8 mouse cellular contexts compared by ENCODE assay signal in genomic region chr2:67565480-67566331, GRCm38 (mm10). TPM values are rescaled to one million over a fixed set of nuclear protein-coding genes. Genes with fewer than 3 reads are reported as not detected.
DNase-seq lines count a peak whose midpoint lies in the region; ATAC-seq and TF ChIP-seq lines count a peak whose summit lies in the region.

Gene B3galt1, plus strand, starts transcription at chr2:67565871.

- no peaks in the 10 kb centered on the region for H3K36me3 ChIP-seq in hindbrain, postnatal 0 days (ENCODE audit: insufficient read depth, low read length)

- no peak for TF ChIP-seq CTCF in cortical plate, adult 2 months (IDR thresholded peaks at IDR 0.05; ENCODE audit: extremely low read depth, insufficient read depth, low read length)
- TF ChIP-seq CTCF in hindbrain, postnatal 0 days (IDR thresholded peaks at IDR 0.05; ENCODE audit: low read depth): peak; percentile 26

- H3K4me1 ChIP-seq in cortical plate, adult 2 months (ENCODE audit: control insufficient read depth, insufficient read depth, low read length): peaks cover 2% of the 10 kb centered on the region; the same call in 1 of the 2 replicates
- H3K4me1 ChIP-seq in hindbrain, postnatal 0 days (ENCODE audit: insufficient read depth, low read length): no peaks in the 10 kb centered on the region

- peak; percentile 98 for ATAC-seq in hindbrain, postnatal 0 days

- DNase-seq in adrenal gland, adult 2 months: peak; percentile 87
- DNase-seq in gastrocnemius, postnatal 10 days: peak; percentile 81
- DNase-seq in hindbrain, postnatal 0 days (ENCODE audit: low spot score): peak; percentile 97
- peak; percentile 86 for DNase-seq in left cerebral cortex, adult 11 months (ENCODE audit: low spot score)
- DNase-seq in lung, postnatal 14 days: peak; percentile 67
- peak; percentile 95 for DNase-seq in right cerebral cortex, adult 18-20 months
- peak; percentile 66 to 77 for DNase-seq in urinary bladder, postnatal 36 days (ENCODE audit: low spot score in 2 of 2)

- peak within 1 kb of the TSS; percentile 96 for H3K4me2 ChIP-seq in hindbrain, postnatal 0 days (ENCODE audit: low read depth, low read length)

- peak within 1 kb of the TSS; percentile 86 for H3K4me3 ChIP-seq in cortical plate, adult 2 months (ENCODE audit: insufficient read depth, low read length)
- H3K4me3 ChIP-seq in hindbrain, postnatal 0 days (ENCODE audit: low read length): peak within 1 kb of the TSS; percentile 86

- TF ChIP-seq POLR2A in cortical plate, adult 2 months (IDR thresholded peaks at IDR 0.05; ENCODE audit: extremely low read depth, insufficient read depth, low read length): peak; percentile 43; the same call in 1 of the 2 replicates

- WGBS in hindbrain, postnatal 0 days: 2% methylated on average over 76 of the region's 83 CpGs

- no peaks in the 10 kb centered on the region for H3K27me3 ChIP-seq in hindbrain, postnatal 0 days (ENCODE audit: insufficient read depth, low read length)

- peak within 1 kb of the TSS; percentile 92 for H3K9ac ChIP-seq in hindbrain, postnatal 0 days (replicated peaks; ENCODE audit: low read length)

- no peaks in the 10 kb centered on the region for H3K9me3 ChIP-seq in hindbrain, postnatal 0 days (ENCODE audit: low read length)

- peak within 1 kb of the TSS; percentile 98 for H3K27ac ChIP-seq in cortical plate, adult 2 months (ENCODE audit: insufficient read depth, low read length)
- H3K27ac ChIP-seq in hindbrain, postnatal 0 days: peak within 1 kb of the TSS; percentile 96

RNA-seq across cellular contexts. Expression of gene B3galt1, which starts in this region (rescaled TPM):
- total RNA-seq in adrenal gland, adult 2 months (2021): 1 to 10 TPM; 4.0 to 4.1 TPM
- 0.18 and 0.19 TPM in 2 replicates for polyA plus RNA-seq in adrenal gland, adult 2 months (2012; rRNA removed)
- 26.2 and 28.1 TPM in 2 replicates for polyA plus RNA-seq in cortical plate, adult 2 months (2012; rRNA removed)
- 1 to 10 TPM; 3.1 to 4.4 TPM for total RNA-seq in gastrocnemius, postnatal 10 days (2021)
- 11.5 and 11.8 TPM in 2 replicates for total RNA-seq in hindbrain, postnatal 0 days (2014; rRNA removed)
- 47.1 and 51.3 TPM in 2 replicates for polyA plus RNA-seq in hindbrain, postnatal 0 days (2015; fragmentation: Nextera tagmentation; extraction: Ambion mirVana)

Comparison
In these comparisons a context has a peak if more than half of its experiments do, and no peak if none do; other contexts are left out.
1. Peak in every context shown above with its lines: DNase-seq, ATAC-seq, H3K4me3 ChIP-seq and H3K27ac ChIP-seq.
2. RNA of gene B3galt1 (polyA plus RNA-seq): 47.1 to 51.3 TPM in hindbrain, postnatal 0 days and 26.2 to 28.1 TPM in cortical plate, adult 2 months; 0.18 to 0.19 TPM in adrenal gland, adult 2 months; every median in the first group is over 10 times any median in the second.